31 mouse cellular contexts compared by ENCODE assay signal in the genomic region with DNA sequence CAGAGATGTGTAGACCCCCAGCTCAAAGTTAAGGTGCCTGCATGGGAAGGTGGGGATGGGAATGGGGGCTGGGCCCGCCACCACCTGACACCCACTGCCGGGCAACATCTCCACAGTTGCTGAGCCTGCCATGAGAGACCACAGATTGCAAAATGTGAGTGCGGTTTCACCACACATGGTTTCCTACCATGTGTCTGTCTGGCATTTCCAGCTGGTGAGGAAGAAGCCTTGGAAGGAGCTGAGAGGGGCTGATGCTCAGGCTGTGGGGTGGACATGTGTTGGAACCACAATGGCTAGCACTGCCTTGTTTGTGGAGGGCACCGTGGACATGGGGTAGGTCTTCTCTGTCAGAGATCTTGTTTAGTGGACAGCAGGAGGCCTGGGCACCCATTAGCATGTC. TPM values are rescaled to one million over a fixed set of nuclear protein-coding genes. Genes with fewer than 3 reads are reported as not detected.
DNase-seq lines count a peak whose midpoint lies in the region; ATAC-seq and TF ChIP-seq lines count a peak whose summit lies in the region.
"Had no signal": no experiment of that assay in that cellular context is flagged by ENCODE, and none has a peak within 500 bp of the region (broad histone marks: within the 10 kb centered on the region; RNA-seq: fewer than 3 reads in every experiment).

No protein-coding gene starts in this region.

- no peaks in the 10 kb centered on the region for H3K27me3 ChIP-seq in forebrain, postnatal 0 days (ENCODE audit: insufficient read depth, low read length)
- no peaks in the 10 kb centered on the region for H3K27me3 ChIP-seq in forebrain, embryonic 13.5 days
- H3K27me3 ChIP-seq: embryonic facial prominence, embryonic 13.5 days; forebrain, embryonic 15.5 days; heart, embryonic 13.5 days had no signal

- no peak for DNase-seq in forebrain, postnatal 0 days
- DNase-seq in layer of hippocampus, adult 18-20 months (ENCODE audit: low spot score in 2 of 2): peak; percentile 64 to 71
- peak; percentile 62 for DNase-seq in layer of hippocampus, adult 9-11 months
- peak; percentile 52 to 54 for DNase-seq in layer of hippocampus, postnatal 36 days
- DNase-seq in right cerebral cortex, postnatal 36 days (ENCODE audit: low spot score in 2 of 2): no peak
- DNase-seq in urinary bladder, postnatal 25 days (ENCODE audit: low spot score): no peak
- DNase-seq: adrenal gland, adult 2 months; adrenal gland, postnatal 14 days; cerebellum, adult 18-20 months; cerebellum, adult 9-10 months; cerebellum, postnatal 25 days; embryo, embryonic 11 days; gastrocnemius, postnatal 10 days; gastrocnemius, postnatal 36 days; heart, adult 2 months; heart, postnatal 14 days; heart, postnatal 4 days had no signal

- H3K4me1 ChIP-seq in forebrain, postnatal 0 days (ENCODE audit: insufficient read depth): no peaks in the 10 kb centered on the region
- H3K4me1 ChIP-seq in forebrain, embryonic 13.5 days: no peaks in the 10 kb centered on the region
- H3K4me1 ChIP-seq: embryonic facial prominence, embryonic 10.5 days; embryonic facial prominence, embryonic 13.5 days; forebrain, embryonic 10.5 days; forebrain, embryonic 15.5 days; heart, embryonic 10.5 days; heart, embryonic 13.5 days had no signal

- no peak for TF ChIP-seq CTCF in forebrain, postnatal 0 days (IDR thresholded peaks at IDR 0.05; ENCODE audit: low read depth)

- H3K9me3 ChIP-seq in forebrain, postnatal 0 days (ENCODE audit: low read length): no peaks in the 10 kb centered on the region
- H3K9me3 ChIP-seq in forebrain, embryonic 13.5 days (replicated peaks): no peaks in the 10 kb centered on the region
- H3K9me3 ChIP-seq: embryonic facial prominence, embryonic 10.5 days; embryonic facial prominence, embryonic 13.5 days; forebrain, embryonic 10.5 days; forebrain, embryonic 15.5 days; heart, embryonic 10.5 days; heart, embryonic 13.5 days had no signal

- no peak overlapping the region for H3K4me3 ChIP-seq in forebrain, postnatal 0 days (ENCODE audit: low read depth, low read length)
- H3K4me3 ChIP-seq in forebrain, embryonic 13.5 days: no peak overlapping the region
- H3K4me3 ChIP-seq: embryonic facial prominence, embryonic 10.5 days; embryonic facial prominence, embryonic 13.5 days; forebrain, embryonic 10.5 days; forebrain, embryonic 15.5 days; heart, adult 2 months; heart, embryonic 10.5 days; heart, embryonic 13.5 days had no signal

- 0 out of 2 replicates have a peak, but pooled peaks have one; percentile 14 for ATAC-seq in forebrain, postnatal 0 days
- no peak for ATAC-seq in forebrain, embryonic 13.5 days
- ATAC-seq: CD4-positive, CD25-positive, alpha-beta regulatory T cell, adult 4 months; forebrain, embryonic 15.5 days; hindbrain, postnatal 0 days; inflammation-experienced regulatory T-cells, adult 6 months had no signal

- no peaks in the 10 kb centered on the region for H3K36me3 ChIP-seq in forebrain, postnatal 0 days (ENCODE audit: insufficient read depth)
- no peaks in the 10 kb centered on the region for H3K36me3 ChIP-seq in forebrain, embryonic 13.5 days (ENCODE audit: poor library complexity, severe bottlenecking)
- H3K36me3 ChIP-seq: embryonic facial prominence, embryonic 10.5 days; embryonic facial prominence, embryonic 13.5 days; forebrain, embryonic 10.5 days; forebrain, embryonic 15.5 days; heart, embryonic 10.5 days; heart, embryonic 13.5 days had no signal

- H3K27ac ChIP-seq in forebrain, postnatal 0 days (ENCODE audit: low read depth, low read length): no peak overlapping the region
- no peak overlapping the region for H3K27ac ChIP-seq in forebrain, embryonic 13.5 days
- H3K27ac ChIP-seq: embryonic facial prominence, embryonic 10.5 days; embryonic facial prominence, embryonic 13.5 days; forebrain, embryonic 10.5 days; forebrain, embryonic 15.5 days; heart, adult 2 months; heart, embryonic 10.5 days; heart, embryonic 13.5 days; hindbrain, embryonic 14.5 days; hindbrain, postnatal 0 days had no signal

- H3K9ac ChIP-seq in forebrain, postnatal 0 days: no peak overlapping the region
- H3K9ac ChIP-seq in forebrain, embryonic 13.5 days: no peak overlapping the region
- H3K9ac ChIP-seq: embryonic facial prominence, embryonic 13.5 days; forebrain, embryonic 15.5 days; heart, embryonic 13.5 days; hindbrain, embryonic 14.5 days had no signal

- 75% methylated on average over 4 of the region's 4 CpGs for WGBS in forebrain, postnatal 0 days
- WGBS in forebrain, embryonic 13.5 days: 86% methylated on average over 4 of the region's 4 CpGs

- H3K4me2 ChIP-seq in forebrain, postnatal 0 days (ENCODE audit: low read depth): no peak overlapping the region
- H3K4me2 ChIP-seq in forebrain, embryonic 13.5 days: no peak overlapping the region
- H3K4me2 ChIP-seq: embryonic facial prominence, embryonic 13.5 days; forebrain, embryonic 15.5 days; heart, embryonic 13.5 days; hindbrain, embryonic 14.5 days had no signal

RNA-seq across cellular contexts. Expression of gene Grid1, which starts 20.0 kb away (rescaled TPM):
- total RNA-seq in forebrain, postnatal 0 days (2014; rRNA removed): 22.2 and 28.3 TPM in 2 replicates
- 3.3 and 9.2 TPM in 2 replicates for polyA plus RNA-seq in forebrain, postnatal 0 days (2015; fragmentation: Nextera tagmentation; extraction: Ambion mirVana)
- 1.2 and 1.7 TPM in 2 replicates for polyA plus RNA-seq in forebrain, embryonic 13.5 days (2015; fragmentation: Nextera tagmentation; extraction: Ambion mirVana)
- total RNA-seq in layer of hippocampus, adult 18-20 months (2021): 10 to 100 TPM; 51.1 to 53.0 TPM
- 10 to 100 TPM; 51.7 to 53.4 TPM for total RNA-seq in layer of hippocampus, postnatal 36 days (2021)
- total RNA-seq: gastrocnemius, adult 18-20 months; gastrocnemius, postnatal 36 days; granulocyte monocyte progenitor cell, adult 5-6 weeks; heart, adult 2 months; heart, postnatal 14 days; MEL had no signal
- polyA plus RNA-seq: CD4-positive, CD25-positive, alpha-beta regulatory T cell, adult 4 months; inflammation-experienced regulatory T-cells, adult 6 months had no signal

Comparison
In these comparisons a context has a peak if more than half of its experiments do, and no peak if none do; other contexts are left out.
1. DNase-seq: peak in layer of hippocampus, adult 18-20 months (2 of 2), layer of hippocampus, adult 9-11 months (single experiment) and layer of hippocampus, postnatal 36 days (2 of 2); none in forebrain, postnatal 0 days (single experiment), right cerebral cortex, postnatal 36 days (0 of 2) and urinary bladder, postnatal 25 days (single experiment).